Mouse (Mus musculus) heart, postnatal 25 days (tissue): Measurements from ENCODE around the gene Fitm2. TPM values are rescaled to one million over a fixed set of nuclear protein-coding genes. Genes with fewer than 3 reads are reported as not detected.
A peak's percentile ranks its signal among the peaks of the same experiment; 100 is the strongest.

Source experiments
- DNase-seq: peaks from one replicate; pipeline ENCODE4 v3.0.0; 2022; ENCODE audit warnings: low spot score
- intact Hi-C: fragments of 180-260 bp; cut with DNase I; formaldehyde crosslinking; loops from one replicate; pipeline ENCODE4 v1.15.1; 2025
- total RNA-seq, 2 experiments: library from RNA; stranded (reverse); gene quantifications; 2 replicates each; pipeline ENCODE4 v1.2.3; 2021

Gene Fitm2
- 100 to 1,000 TPM; 174 to 182 TPM for total RNA-seq

DNA sequence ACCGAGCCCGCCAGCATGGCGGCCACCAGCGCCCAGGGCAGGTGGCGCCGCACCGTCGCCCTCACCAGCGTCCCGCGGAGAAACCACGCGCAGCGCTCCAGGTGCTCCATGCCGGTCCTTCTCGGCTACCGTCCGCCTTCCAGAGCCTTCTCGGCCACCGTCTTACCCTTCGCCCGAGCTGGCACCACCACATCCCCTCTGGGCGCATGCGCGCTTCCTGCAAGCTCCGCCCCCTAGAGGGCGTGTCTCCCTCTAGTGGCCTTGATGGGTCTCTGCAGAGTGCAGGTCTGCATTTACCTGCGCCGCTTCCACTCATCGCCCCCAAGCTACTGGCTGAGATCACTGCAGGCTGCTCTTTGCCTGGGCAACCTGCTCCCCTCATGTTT lies at the start of gene Fitm2:
Gene Fitm2, minus strand, starts transcription at position 164 of the 386 bp plus-strand sequence.
- intact Hi-C loops: loop anchor here (2.0 kb wide), 1 partner anchor 54 kb away; no protein-coding TSS in a partner anchor
- peak; percentile 84 for DNase-seq

DNA sequence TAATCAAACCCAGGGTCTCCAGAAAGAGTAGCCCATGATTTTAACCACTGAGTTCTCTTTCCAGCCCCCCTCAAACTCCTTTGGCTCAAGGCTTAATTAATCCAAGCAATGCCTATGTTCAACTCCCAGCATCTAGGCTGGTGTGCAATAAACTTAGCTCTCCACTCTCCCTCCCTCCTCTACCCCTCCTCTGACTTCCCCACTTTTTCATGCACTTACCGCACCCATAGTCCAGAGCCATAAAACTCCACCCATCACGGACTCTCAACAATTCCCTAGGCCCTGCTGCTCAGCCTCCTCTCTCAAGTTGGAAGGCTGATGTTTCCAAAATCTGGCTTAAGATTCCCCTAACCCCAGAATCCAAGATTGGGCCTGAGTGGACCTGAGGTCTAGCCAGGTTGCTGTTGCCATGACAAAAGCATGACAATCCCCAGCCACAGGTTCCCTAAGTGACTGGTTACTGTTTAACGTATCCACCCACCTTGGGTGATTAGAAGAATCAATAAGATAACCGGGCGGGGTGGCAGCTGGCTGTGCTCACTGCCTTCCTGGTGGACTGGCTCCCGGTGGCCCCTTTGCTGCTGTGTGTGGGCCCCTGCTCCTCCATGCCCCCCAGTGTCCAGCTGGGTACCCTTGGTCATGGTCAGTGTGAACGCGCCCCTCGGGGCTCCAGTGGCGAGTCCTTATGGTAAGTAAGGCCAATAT lies 34.0 kb upstream of the Fitm2 start, which contains the start of gene Hnf4a:
Gene Hnf4a, plus strand, starts transcription at position 509 of the 705 bp plus-strand sequence.
- no peak for DNase-seq
- intact Hi-C loops: no loop called here

DNA sequence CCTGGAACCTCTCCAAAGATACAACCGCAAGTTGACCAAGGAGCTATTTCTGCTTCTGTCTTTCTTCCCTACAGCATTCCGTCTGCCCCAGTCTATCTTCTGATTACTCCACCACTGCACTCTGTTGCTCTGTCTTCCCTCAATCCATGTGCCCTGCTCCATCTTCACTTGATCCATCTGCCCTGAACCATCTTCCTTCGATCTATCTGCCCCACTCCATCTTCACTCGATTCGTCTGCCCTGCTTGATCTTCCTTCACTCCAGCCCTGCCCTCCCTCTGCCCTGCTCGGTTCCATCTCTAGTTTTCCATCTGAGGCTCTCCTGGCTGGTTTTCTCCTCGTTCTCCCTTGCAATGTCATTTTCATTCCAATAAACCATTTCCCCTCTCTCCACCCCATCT lies 30.8 kb upstream of the Fitm2 start:
- intact Hi-C loops: no loop called here
- DNase-seq: no peak

DNA sequence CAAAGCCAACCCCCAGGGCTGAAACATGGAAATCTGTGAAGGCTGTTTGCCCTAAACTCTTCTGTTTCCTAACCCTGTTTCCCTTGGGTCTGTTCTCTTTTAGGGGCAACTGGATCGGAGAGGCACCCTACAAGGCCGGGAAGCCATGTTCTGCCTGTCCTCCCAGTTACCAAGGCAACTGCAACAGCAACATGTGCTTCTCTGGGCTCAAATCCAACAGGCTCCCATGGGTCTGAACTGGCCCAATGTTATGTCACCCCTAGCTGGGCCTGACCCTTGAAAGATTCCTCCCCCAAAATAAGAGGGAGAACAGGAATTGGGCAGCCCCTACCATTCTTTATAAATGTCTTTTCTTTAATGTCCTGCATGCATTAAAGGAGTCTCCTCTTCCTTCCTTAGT lies 29.8 kb upstream of the Fitm2 start:
- no peak for DNase-seq
- intact Hi-C loops: no loop called here

DNA sequence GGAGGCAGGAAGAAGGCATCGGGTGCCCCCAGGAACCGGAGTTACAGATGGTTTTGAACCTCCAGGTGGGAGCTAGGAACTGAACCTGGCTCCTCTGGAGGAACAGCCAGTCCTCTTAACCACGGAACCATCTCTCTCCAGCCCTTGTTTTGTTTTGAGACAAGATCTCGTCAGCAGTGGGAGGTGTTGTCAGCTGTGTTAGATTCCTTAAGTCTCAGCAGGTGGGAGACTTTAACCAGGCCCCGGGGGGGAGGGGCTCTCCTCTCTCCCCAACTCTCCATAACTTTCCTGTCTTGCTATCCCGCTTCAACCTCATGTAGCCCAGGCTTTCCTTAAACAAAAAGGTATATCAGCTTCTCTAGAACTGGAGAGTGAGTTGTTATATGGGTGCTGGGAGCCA lies 22.0 kb upstream of the Fitm2 start:
- intact Hi-C loops: no loop called here
- DNase-seq: no peak

DNA sequence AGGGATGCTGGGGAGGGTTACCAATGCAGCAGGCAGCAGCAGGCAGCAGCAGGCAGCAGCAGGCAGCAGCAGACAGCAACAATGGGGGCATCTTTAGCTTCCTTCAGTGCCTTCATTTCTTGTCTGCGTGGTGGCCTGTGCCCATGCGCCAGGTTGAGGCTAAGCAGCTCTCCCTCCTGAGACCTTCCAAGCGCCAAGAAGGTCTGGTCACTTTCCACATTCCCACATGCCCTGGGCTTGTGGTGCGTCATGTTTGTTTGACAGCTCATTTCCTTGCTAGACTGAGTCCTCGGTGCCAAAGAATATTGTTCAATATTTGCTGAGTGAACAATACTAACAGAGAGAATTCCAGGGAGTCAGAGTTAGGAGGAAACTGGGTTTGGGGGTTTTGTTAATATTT lies 21.5 kb upstream of the Fitm2 start:
- no peak for DNase-seq
- intact Hi-C loops: no loop called here

DNA sequence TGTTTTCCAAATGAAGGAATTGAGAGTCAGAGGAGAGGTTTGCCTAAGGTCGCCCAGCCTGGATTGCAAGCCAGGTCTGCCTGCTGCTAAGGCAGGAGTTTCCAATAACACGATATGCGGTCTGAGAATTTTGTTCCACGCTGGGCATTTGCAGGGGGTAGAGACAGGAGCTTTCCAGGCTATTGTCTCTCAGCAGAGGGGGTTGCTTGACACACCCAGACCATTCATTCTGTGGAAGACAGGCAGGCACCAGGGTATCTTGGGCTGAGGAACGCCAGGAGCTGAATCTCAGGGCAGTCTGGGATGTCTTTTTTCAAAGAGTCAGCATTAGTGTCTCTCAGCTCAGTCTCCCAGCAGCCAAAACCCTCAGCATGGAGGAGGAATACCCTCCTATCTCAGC lies 20.6 kb upstream of the Fitm2 start:
- no peak for DNase-seq
- intact Hi-C loops: no loop called here

DNA sequence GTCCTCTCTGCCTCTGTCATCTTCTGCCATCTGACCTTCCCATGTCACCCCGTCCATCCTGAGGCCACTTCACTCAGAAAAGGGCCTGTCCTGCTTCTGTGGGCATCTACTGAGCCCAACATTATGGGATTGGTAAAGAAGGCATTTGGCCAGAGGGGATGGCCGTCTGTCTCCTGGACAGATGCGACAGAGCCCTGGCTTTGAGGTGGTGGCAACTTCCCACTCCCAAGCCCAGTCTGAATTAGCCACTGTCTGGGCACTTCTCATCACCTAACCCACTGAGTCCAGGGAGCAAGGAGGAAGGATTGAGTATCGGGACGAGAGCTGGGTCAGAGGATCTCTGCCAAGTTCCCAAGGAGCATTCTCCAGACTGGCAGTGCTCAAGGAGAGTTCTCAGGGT lies 19.6 kb upstream of the Fitm2 start, which contains the start of gene R3hdml:
Gene R3hdml, plus strand, starts transcription at position 301 of the 400 bp plus-strand sequence.
- intact Hi-C loops: no loop called here
- no peak for DNase-seq

DNA sequence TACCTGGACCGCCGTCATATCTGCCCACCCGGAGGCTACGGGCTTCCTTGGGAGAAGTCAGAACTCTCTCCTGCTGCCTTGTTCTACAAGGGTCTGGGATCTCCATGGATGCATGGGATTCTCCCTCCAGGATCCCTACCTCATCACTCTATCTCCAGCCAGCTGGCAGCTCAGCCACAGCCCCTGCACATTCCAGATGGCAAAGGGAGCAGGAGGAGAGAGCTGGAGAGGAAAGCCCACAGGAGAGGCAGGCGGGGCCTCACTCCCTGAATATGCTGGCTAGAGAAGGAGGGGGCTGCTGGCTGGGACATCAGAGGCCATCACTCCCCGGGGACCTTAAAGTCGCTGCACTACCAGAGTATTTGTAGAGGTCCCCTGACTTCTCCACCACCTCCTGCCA lies 18.9 kb upstream of the Fitm2 start:
- intact Hi-C loops: no loop called here
- no peak for DNase-seq

DNA sequence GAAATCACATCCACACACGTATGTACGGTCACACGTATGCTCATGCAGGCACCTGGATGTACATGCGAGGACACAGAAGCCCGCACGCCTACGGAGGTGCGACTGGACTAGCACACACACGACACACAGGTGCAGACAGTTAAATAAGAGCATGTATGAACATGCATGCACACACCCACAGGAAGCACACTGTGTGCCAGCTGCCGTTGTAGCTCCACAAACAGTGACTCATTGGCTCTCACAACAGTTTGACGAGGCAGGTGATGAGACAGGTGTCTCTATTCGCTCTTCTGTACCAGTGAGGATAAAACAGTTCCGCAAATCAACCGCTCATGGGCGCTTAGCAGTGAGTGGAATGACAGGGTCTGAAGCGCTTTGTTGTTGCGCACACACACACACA lies 18.2 kb upstream of the Fitm2 start:
- intact Hi-C loops: no loop called here

DNA sequence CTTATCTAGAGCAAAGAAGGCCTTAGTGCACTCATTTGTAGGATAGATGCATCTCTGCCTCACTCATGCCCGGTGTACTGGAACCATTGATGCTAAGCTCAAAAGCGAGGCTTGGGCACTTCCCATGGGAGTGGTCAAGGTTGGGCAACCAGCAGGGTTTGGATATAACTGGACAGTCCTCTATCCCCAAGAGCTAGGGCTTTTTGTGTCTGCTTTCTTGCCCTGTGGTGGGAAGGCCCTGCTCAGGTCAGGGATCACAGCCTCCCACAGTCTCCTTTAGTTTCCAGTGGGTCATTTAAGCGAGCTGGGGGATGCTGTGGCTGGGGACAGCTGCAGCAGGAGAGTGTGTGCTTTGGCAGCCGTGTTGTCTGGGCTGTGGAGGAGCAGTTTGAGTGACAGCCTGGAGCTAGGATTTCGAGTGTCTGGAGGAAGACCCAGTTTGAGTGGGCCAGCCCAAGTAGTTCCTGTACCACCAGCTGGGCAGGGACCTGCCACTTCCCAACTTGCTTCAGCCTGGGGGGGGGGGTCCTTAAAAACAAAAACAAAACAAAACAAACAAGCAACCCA lies 17.4 kb upstream of the Fitm2 start:
- intact Hi-C loops: no loop called here
- DNase-seq: no peak

More for the DNA sequence above, 18.2 kb upstream of the Fitm2 start:
- DNase-seq: no peak

DNA sequence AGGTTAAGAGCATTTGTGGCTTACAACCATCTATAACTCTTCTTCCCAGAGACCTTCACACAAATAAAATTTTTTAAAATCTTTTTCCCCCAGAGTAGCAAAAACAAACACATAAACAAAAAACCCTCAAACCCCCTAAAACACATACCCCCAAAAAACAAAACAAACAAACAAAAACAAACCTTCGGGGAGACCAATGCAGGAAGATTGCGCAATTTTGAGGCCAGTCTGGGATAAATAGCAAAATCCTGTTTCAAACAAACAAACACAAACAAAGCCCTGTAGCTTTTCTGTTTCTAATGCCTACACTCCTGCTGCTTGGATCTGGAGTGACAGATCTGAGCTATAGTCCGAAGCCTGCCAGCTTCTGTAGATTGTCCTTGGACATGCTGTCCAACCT lies 14.9 kb upstream of the Fitm2 start:
- DNase-seq: no peak
- intact Hi-C loops: no loop called here

DNA sequence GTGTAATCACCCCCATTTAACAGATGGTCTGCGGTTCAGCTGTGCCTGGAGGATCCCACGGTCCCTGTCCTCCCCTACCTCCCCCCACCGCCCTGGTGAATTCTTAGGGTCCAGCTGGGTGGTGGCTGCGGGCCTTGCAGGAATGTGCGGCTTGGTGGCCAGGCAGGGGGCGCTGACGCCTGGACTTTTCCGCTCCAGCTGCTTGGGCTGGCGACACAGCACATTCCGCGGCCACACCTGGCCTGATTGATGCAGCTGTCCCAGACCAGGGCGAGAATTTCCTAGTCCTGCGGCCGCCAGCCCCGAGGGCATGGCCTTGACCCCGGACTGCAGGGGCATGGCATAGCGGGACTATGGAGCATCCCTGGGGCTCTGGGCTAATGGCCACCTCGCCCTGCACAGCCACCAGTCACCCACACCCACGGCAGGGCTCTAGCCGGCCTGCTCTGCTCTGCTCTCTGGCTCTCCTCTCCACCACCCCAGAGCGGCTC lies 9.2 kb upstream of the Fitm2 start:
- no peak for DNase-seq
- intact Hi-C loops: no loop called here

DNA sequence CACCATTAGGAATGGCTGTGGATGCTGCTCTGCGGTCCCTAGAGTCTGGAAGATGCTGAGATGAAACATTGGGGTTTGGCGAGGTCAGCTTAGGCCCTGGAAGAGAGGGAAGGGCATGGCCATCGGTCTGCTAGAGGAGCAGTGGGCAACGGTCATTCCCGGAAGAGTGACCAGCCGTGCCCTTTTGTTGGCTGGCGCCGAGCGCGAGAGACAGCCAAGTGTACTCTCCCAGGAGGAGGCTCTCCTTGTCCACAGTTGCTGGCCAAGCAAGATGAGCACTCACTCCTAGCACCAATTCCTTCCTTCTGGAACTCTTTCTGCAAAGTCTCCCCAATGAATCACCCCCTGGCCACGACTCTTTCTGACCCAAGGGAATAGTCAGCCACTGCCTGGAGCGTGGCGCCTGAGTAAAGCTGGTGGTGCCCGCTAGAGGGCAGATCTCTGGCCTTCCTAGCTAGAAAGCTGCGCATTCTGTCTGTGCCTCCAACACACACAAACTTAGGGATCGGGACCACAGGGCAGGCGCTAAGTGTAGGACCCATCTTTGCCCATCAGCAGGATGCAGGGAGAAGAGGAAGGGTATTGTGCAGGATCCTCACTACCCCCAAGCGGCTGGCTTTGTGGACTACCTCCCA lies 7.9 kb upstream of the Fitm2 start:
- DNase-seq: no peak
- intact Hi-C loops: no loop called here

DNA sequence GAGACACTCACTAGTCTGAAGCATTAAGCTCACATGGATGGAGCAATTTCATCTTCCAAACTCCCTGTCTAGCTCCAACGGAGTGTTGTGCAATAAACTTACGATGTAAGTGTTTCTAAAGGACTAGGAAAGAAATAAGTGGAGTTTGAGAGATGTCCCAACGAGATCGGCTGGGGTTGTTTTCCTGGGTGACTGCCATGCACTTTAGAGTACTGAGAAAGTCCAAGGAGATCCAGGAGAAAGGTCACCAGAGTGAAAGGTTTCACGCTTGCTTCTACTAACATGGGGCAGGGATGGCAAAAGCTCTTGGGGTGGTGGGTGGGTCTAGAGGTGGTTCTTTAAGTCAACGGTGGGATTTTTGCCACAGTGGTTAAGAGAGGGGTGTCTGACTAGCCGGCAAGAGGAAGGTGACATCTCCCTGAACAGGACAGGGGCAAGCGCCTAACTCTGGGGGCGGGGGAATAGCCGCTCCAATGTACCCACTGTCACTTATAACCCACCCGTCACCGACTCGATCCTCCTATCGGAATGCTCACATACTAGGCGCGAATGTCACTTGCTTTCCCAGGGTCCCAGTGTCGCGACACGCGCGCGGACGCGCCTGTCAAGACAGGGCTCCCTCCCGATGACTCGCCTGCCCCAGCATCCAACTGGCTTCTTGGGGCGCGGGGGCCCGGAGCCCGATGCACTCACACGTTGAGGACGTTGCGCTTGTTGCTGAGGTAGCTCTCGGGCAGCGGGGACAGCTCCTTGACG lies 541 bp downstream of the Fitm2 start:
- intact Hi-C loops: loop anchor here (2.0 kb wide), 1 partner anchor 53 kb away; no protein-coding TSS in a partner anchor
- DNase-seq: no peak

DNA sequence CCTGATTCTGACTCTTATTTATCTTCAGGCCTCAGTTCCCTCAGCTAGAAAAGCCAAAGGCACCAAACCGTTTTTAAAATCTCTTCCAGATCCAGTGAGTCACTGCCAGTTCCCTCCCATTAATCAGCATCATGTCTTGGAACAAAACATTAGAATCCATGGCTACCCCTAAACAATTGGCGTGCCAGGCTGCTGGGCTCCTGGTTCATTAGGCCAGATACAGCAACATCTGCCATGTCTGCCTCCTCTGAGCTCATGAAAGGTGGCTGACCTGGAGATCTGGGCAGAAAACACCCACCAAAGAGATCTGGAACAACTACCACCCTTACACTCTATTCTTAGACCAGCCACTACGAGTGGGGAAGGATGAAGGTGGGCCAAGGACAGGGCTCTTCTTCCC lies 1.3 kb downstream of the Fitm2 start:
- DNase-seq: peak; percentile 36
- intact Hi-C loops: no loop called here

DNA sequence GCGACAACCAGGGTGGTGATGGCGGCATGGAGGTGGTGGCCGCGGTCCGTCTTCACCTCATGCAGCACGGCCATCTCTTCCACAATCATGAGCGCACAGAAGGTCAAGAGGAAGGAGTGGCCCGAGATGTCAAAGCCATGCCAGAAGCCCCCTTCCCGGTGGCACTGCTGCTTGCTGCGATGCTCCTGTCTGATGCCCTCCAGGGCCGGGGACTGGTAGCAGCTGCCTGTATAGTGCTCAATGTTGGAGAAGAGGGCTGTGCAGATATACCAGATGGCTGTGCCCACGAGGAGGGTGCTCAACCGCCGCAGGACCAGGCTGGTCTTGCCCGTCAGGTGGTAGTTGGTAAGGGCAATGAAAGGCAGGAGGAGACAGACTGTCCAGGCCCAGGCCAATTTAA lies 2.7 kb downstream of the Fitm2 start:
- DNase-seq: no peak
- intact Hi-C loops: no loop called here

DNA sequence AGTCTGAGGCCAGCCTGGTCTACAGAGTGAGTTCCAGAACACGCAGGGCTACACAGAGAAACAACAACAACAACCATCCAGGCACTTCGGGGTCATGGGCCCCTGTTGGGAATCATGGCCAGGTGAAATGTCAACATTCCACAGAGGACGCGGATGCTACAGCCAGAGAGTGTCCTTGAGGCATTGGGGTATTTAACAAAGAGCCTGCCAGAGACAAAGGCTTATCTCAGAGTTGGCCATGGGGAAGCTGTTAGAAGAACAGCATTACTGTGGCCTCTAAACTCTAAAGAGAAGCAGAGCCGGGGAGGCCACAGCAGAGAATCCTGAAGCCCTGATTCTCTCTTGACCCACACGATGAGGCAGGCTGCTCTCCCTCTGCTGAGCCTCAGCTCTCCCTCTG lies 3.6 kb downstream of the Fitm2 start:
- intact Hi-C loops: no loop called here
- DNase-seq: no peak

DNA sequence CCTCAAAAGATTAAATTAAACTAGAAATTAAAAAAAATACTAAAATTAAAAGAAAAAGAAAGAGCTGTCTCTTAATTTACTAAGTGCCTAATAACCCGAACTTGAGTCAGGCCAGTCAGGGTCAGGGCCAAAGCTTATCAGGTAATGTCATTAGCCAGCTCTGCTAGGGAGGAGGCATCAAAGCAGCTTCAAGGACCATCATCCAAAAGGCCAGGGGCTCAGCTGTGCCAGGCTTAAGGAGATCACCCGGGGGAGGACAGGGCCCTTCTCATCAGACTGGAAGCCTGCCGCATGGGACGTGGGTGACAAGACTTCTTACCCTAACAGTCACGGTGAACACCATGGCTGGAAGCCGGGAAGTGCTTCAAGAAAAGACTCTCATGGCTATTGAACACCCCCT lies 4.8 kb downstream of the Fitm2 start:
- intact Hi-C loops: no loop called here
- no peak for DNase-seq

DNA sequence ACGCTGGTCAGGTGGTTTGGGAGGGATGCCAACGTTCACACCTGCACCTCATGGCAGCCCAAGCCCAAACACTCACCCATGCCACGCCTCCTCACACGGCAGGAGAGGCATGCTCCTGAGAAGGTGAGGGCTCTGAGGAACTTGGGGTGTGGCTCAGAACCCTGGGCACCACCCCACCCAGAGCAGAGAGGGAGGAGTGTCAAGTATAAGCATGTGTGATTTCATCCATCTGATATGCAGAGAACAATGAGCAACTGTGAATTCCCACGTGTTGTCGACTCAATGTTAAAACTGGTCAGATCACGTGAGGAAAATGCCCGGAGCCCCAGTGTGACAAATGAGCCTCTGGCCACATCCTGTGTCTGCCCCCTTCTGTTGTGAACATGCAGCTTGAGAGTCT lies 5.7 kb downstream of the Fitm2 start:
- DNase-seq: no peak
- intact Hi-C loops: no loop called here
